Mouse (Mus musculus) liver, embryonic 14.5 days (tissue): ENCODE measurements around the gene Pcbp3. TPM values are rescaled to one million over a fixed set of nuclear protein-coding genes. Genes with fewer than 3 reads are reported as not detected.

Experiments
- ATAC-seq: fragments of 200-750 bp; cut with Nextera tagmentation; 2 replicates; pipeline ENCODE4 v1.8.0; 2017; ENCODE audit warnings: moderate number of reproducible peaks, mild to moderate bottlenecking, moderate library complexity; ENCODE audit not compliant: insufficient read depth
- DNase-seq, 3 experiments: peaks; one replicate each; pipeline ENCODE4 v3.0.0-alpha.2; 2012 to 2013; ENCODE audit warnings: low read depth in 3 of 3, low spot score in 3 of 3
- H3K27ac ChIP-seq: fragments of 300-500 bp; sonication (generic); 2 replicates; pipeline ENCODE4 v1.5.1; 2014; ENCODE audit warnings: moderate library complexity, mild to moderate bottlenecking, control low read depth, inconsistent platforms
- H3K27me3 ChIP-seq: fragments of 300-500 bp; sonication (generic); 2 replicates; pipeline ENCODE4 v1.6.1; 2014; ENCODE audit warnings: mild to moderate bottlenecking, low read length, moderate library complexity; ENCODE audit not compliant: control insufficient read depth, insufficient read depth
- H3K36me3 ChIP-seq: fragments of 300-500 bp; sonication (generic); replicated peaks from 2 replicates; pipeline ENCODE4 v1.6.1; 2014; ENCODE audit warnings: low read depth; ENCODE audit not compliant: control insufficient read depth, insufficient read depth
- H3K4me1 ChIP-seq, 2 experiments: fragments of 200-500 bp in 1 of 2; fragments of 300-500 bp in 1 of 2; sonication (generic) in 1 of 2; replicated peaks; 2 replicates each; pipeline ENCODE4 v1.6.1; 2012 to 2014; ENCODE audit warnings: antibody characterized with exemption in 1 of 2, inconsistent platforms in 1 of 2, low read length in 1 of 2; ENCODE audit not compliant: control insufficient read depth in 2 of 2, insufficient read depth in 2 of 2
- H3K4me2 ChIP-seq: fragments of 300-500 bp; sonication (generic); 2 replicates; pipeline ENCODE4 v1.6.1; 2014; ENCODE audit warnings: low read depth, mild to moderate bottlenecking, control low read depth, moderate library complexity
- H3K4me3 ChIP-seq, 2 experiments: fragments of 200-500 bp in 1 of 2; fragments of 300-500 bp in 1 of 2; sonication (generic) in 1 of 2; 2 replicates each; pipeline ENCODE4 v1.5.1; 2012 to 2014; ENCODE audit warnings: low read depth in 2 of 2, low read length in 2 of 2, mild to moderate bottlenecking in 2 of 2, control low read depth in 1 of 2, inconsistent platforms in 1 of 2, moderate library complexity in 1 of 2; ENCODE audit not compliant: insufficient read depth in 1 of 2
- H3K9ac ChIP-seq: fragments of 300-500 bp; sonication (generic); replicated peaks from 2 replicates; pipeline ENCODE4 v1.6.1; 2014; ENCODE audit warnings: mild to moderate bottlenecking, control low read depth, moderate library complexity
- H3K9me3 ChIP-seq: fragments of 300-500 bp; sonication (generic); 2 replicates; pipeline ENCODE4 v1.6.1; 2016; ENCODE audit warnings: low read length, mixed read lengths; ENCODE audit not compliant: control insufficient read depth
- CTCF ChIP-seq: IDR thresholded peaks from 2 replicates; pipeline ENCODE4 v1.5.1; 2016; ENCODE audit warnings: antibody characterized with exemption, low read depth, control low read depth
- EP300 ChIP-seq: IDR thresholded peaks from 2 replicates; pipeline ENCODE4 v1.6.1; 2016; ENCODE audit warnings: antibody characterized with exemption, low read depth
- WGBS: fragments of 180-500 bp; shearing (Covaris S2); extraction: QIAGEN DNeasy Blood & Tissue Kit; methylation state at CpG from one replicate; pipeline ENCODE4 v1.1.7; 2014; ENCODE audit not compliant: insufficient replicate concordance; 5-methylcytosine and 5-hydroxymethylcytosine counted together
- polyA plus RNA-seq, 2 experiments: library from polyadenylated mRNA; depleted of rRNA in 1 of 2; stranded (reverse) in 1 of 2; unstranded in 1 of 2; fragments of >200 nt; fragmentation: Nextera tagmentation in 1 of 2; extraction: Ambion mirVana in 1 of 2; gene quantifications; 2 replicates each; pipeline versions ENCODE4 v1.2.1 to v1.2.3; 2012 to 2014

Pcbp3 gene
- polyA plus RNA-seq, 2 experiments = 2.0 to 2.6 TPM

DNA sequence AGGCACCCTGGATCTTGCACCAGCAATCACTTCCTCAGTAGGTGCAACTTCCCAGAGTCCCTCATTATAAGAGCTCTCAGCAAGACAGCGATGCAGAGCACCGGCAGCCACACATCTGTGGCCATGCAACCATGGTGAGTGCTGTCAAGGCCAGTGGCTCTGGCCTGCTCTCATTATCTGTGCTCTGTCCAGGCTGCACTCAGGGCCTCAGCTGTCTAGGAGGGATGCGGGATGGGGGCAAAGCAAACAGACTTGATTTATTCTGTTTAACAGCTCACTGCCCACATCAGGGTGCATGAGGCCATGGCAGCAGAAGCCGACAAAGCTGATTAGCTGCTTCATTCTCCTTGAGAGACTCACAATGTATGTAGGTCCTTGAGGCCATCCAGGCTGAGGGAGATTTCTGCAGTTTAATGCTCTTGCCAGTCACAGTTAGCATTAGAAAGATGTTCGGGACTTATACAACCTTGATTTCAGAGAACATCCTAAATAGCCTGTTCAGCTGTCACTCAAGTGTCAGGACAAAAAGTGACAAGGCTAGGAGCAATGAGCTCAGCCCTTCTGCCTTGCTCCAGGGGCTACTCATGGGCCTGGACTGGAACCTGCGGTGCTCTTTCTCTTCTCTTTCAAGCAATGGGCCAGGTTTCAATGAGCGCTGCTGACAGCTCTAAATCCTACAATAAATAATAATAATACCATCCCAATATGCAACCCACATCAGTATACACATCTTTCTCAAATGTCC, 151.6 kb downstream of the Pcbp3 start:
- H3K9ac ChIP-seq = no peak overlapping the region
- H3K4me1 ChIP-seq = 0 out of 4 replicates have a peak, but pooled peaks cover 0 to 4% of the 10 kb centered on the region in 2 experiments
- no peak for TF ChIP-seq CTCF
- no peak for TF ChIP-seq EP300
- H3K4me3 ChIP-seq = no peak overlapping the region
- H3K27me3 ChIP-seq = no peaks in the 10 kb centered on the region
- no peak for DNase-seq
- no peaks in the 10 kb centered on the region for H3K9me3 ChIP-seq
- H3K4me2 ChIP-seq = no peak overlapping the region
- no peaks in the 10 kb centered on the region for H3K36me3 ChIP-seq
- H3K27ac ChIP-seq = no peak overlapping the region
- ATAC-seq = no peak
- WGBS = 72% methylated on average over 7 of the region's 7 CpGs

DNA sequence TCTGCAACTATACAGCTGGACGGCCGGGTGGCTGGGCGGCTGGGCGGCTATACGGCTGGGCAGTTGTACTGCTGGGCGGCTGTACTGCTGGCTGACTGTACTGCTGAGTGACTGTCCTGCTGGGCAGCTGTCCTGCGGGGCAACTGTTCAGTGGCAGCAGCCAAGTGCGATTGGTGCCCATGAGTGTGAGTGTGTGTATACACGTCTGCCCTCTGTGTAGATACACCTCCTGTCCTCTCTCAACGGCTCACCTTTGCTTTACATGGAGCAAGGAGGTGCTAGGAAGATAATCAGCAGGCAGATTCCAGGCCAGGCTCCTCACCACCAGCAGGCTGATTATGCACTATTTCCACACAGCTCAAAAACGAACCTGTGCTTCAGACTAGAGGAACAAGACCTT, 152.2 kb downstream of the Pcbp3 start:
- 74% methylated on average over 11 of the region's 11 CpGs for WGBS
- no peak for DNase-seq
- H3K4me3 ChIP-seq = no peak overlapping the region
- no peak overlapping the region for H3K9ac ChIP-seq
- H3K4me2 ChIP-seq = no peak overlapping the region
- H3K27me3 ChIP-seq = no peaks in the 10 kb centered on the region
- H3K27ac ChIP-seq = no peak overlapping the region
- ATAC-seq = no peak
- no peaks in the 10 kb centered on the region for H3K9me3 ChIP-seq
- H3K4me1 ChIP-seq = 0 out of 4 replicates have a peak, but pooled peaks cover 0 to 4% of the 10 kb centered on the region in 2 experiments
- TF ChIP-seq CTCF (no peak), EP300 (no peak)
- H3K36me3 ChIP-seq = no peaks in the 10 kb centered on the region

DNA sequence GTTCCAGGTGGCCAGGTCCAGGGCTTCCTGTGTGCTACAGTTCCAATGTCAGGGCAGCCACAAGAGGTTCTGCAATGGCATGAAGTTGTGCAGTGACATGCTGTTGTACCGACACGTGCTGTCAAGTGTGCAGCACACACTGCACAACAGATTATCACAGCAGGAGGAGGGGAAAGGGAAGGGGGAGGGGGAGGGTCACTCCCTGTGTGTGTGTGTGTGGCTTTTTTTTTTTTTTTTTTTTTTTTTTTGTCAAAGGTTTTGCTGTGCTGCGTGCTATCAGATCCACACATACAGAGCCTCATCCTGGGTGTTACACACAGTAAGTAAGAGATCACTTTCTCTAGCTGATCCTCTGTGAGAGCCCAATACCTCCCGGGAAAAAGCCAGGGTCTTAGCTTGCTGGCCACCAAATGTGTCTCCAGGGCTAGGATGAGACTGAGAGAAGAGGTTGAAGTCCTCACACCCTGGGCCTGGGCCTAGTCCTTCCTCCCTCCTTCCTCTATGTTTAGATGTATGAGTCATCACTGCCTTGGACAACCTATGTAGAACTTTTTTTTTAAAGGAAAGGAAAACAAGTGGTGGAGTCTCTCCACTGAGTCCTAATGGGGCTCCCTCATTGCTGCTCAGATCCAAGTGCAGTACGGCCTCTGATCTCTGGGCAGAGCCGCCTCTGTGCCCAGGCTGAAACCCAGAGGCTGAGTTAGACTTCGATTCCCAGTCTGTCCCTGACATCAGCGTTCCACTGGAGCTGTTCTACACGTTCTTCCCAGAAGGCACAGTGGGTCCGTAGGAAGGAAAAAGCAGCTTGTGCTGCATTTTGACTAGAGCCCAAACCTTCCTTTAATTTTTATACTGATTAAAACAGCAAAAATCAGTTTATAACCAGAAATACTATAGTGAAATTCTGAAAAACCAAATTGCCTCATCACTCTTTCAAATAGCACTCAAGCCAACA, 153.0 kb downstream of the Pcbp3 start:
- Histone ChIP-seq H3K9ac (no peak overlapping the region), H3K9me3 (no peaks in the 10 kb centered on the region), H3K4me2 (no peak overlapping the region), H3K27me3 (no peaks in the 10 kb centered on the region), H3K27ac (no peak overlapping the region), H3K4me1 (0 out of 4 replicates have a peak, but pooled peaks cover 0 to 4% of the 10 kb centered on the region in 2 experiments), H3K36me3 (no peaks in the 10 kb centered on the region), H3K4me3 (no peak overlapping the region)
- 55% methylated on average over 10 of the region's 10 CpGs for WGBS
- ATAC-seq (peak; percentile 39; the same call in 1 of the 2 replicates), DNase-seq (no peak)
- TF ChIP-seq EP300 (no peak), CTCF (no peak)

DNA sequence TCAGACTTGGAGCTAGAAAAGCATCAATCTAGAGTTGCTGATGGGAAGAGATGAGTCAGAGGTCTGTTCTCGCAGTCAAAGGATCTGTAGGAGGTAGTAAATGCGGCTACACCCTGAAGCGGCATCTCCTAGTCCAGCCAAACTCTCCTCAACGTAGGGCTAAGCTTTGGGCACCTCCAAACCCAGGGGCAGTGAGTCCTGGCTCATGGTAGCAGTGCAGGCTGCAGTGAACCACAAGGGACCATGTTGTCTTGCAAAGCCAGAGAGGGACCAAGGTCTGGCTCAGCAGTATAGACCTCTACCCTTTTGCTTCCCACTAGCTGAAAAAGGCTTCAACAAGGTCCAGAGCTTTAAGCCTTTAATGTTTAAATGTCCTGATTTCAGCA, 159.2 kb downstream of the Pcbp3 start:
- Histone ChIP-seq H3K9me3 (no peaks in the 10 kb centered on the region), H3K27me3 (no peaks in the 10 kb centered on the region), H3K4me3 (no peak overlapping the region), H3K27ac (no peak overlapping the region), H3K9ac (no peak overlapping the region), H3K4me2 (no peak overlapping the region), H3K4me1 (peaks cover 0 to 7% of the 10 kb centered on the region in 2 experiments; a peak in 2 of 4 replicates), H3K36me3 (no peaks in the 10 kb centered on the region)
- 67% methylated on average over 4 of the region's 4 CpGs for WGBS
- ATAC-seq (no peak), DNase-seq (no peak)
- TF ChIP-seq EP300 = no peak
- no peak for TF ChIP-seq CTCF
